Mouse (Mus musculus): Measurements from ENCODE around the gene Nos1ap.

The Nos1ap gene

DNA sequence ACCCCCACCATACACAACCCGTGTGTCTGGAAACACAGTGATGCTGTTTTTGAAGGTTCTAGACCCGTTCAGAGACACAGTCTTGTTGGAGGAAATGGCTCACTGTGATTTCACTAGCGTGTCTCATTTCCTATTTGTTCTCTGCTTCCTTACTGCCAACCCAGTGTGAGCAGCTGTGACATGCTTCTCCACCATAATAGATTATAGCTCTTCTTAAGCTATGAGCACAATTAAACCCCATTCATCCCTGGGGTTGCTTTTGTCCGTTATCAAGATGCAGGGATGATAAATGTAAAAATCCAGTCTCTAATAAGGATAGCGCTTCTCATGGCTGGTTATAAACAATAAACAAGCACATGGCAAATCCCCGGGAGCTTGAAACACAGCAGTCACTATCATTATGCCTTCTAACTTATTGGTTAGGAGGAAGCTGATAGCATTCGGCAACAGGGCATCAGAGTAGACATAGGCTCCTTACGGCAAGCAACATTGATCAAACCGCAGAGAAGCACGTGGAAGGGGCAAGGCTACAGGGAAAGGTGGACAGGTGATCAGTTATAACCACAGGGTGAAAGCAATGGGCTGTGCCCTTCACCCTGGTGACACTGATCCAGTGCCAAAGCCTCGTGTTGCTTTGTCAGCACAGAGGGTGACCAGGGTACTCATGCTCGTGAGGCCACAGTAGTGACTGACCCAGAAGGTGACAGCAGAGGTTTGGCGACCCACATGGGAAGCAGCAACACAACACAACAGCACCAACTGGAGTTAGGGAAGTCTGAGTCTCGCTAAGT, 133.6 kb downstream of the Nos1ap start:
- no peak for DNase-seq

DNA sequence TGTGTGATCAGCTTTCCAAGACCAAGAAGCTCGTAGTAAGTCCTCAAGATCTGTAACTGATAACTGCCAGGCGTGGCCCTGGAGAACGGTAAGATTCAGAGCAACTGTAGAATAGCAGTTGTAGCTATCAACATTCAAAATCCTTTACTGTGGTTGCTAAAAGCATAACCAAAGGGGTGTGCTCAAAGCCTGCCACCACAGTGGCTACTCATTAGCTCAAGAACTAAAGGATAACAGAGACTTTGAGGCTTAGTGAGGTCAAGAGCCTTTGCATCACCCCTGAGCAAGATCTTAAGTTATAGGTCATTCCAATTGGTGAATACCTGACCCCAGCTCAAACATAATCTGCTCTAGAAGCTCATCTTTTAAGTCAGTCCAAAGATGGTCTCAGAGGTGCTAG, 134.3 kb downstream of the Nos1ap start:
- peak in 1 of 2 experiments; percentile 60 for DNase-seq

DNA sequence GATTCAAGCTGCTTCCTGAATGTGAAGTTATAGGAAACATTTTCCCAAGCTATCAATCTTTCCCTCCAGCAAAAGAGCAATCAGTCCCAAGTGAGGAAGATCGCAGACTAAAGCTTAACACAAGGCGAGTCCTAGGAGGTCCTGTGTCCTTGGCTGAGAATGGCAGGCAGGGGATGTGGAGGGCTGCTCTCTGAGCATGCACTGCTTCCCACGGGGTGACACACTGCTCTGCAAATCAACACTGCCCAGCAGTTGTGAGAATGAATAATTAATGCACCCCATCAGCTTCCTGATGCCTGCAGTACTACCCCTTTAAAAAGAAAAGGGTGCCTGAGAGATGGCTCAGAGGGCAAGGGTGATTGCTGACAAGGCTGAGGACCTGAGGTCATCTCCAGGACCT, 136.2 kb downstream of the Nos1ap start:
- DNase-seq, result no peak

DNA sequence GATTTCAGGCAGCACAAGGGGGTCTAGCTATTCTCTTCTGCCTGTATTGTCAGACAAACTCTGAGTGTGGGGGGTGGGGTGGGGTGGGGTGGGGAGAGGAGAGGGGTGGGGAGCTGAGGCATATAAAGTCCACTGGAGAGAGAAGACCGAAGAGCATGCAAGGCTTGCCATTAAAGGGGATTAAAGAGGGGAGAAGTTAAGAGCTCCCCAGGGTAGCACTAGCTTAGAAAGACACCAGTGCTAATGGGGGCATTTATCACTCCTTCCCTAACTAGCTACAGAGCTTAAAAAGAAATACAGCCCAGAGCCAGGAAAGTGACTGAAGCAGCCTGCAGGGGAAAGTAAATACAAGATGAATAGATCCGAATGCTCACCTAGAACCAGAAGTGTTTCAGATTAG, 141.4 kb downstream of the Nos1ap start:
- no peak for DNase-seq

DNA sequence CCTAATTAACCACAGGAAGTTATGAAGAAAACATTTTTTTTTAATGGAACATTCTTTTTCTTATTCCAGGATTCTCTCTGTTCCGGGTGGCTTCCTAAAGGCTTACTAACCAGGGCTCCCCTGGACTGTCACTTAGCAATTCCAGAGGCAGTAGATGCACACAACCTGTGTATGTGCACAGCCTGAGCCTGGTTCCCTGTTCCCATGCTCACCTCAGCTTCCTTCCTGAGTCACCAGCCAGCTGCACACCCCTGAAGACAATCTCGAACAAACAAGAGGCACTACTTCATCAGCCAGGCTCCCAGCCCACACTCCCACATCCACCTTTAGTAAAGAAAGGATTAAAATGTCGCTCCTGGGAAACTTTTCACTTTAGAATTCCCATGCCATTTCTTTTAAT, 144.2 kb downstream of the Nos1ap start:
- DNase-seq, result no peak

DNA sequence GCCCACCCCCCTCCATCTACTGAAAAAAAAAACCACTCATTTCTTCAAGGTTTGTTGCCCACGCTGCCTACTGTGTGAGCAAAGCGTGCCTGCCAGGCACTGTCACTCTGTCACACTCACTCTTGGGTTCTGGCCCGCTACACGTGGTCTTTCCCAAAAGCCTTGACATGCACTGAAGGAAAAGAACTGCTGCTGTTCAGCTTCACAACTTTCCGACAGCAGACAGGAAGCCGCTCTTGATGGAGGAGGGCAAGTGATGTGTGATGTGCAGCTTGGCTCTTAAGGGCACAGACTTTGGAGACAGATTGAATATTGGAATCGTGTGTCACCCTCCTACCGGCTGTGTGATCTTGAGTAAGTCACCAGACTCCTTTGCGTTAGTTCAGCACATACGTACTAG, 149.3 kb downstream of the Nos1ap start:
- no peak for DNase-seq

DNA sequence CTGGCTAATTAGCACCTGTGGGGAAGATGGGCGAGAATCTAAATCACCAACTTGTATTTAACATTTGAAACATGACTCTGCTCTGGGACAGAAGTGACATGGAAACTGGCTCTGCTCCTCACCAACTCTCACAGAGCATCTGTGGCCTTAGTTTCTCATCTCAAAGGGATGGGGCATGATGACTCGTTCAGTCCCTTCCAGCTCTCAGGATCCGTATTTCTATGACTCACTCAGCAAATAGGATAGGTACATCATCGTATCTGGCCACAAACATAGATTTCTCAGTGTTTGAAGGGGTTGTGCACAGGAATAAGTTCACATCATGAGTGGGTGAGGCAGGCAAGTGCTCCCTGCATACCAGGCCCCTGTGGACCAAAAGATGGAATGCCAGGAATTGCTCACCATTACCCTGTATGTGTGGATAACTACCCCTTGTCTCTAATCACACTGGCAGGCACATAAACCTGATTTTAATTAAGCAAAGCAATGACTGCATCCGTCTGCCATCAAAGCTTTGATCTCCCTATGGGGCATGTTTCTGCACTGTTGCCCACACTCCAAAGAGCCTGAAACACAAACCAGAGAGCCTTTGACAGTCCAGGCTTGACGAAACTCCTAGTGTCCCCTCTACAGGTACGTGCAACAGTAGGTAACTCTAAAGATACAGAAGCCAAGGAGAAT, 151.1 kb downstream of the Nos1ap start:
- no peak for DNase-seq

DNA sequence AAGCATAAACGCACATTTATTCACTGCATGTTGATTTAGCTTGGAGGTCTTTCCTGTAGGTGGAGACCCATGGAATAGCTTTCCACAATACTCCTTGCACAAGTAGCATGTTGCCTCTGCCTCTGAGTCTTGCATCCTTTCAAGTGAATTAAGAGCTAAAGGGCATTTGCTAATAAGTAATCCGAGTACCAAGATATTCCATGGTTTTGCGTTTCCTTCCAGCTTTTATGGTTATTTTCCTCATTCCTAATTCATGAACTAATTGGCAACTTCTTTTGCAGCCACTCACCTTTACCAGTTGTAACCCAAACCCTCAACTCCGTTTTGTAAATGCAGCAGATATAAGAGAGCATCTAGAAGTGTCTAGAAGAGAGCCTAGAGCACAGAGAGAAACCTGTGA, 155.5 kb downstream of the Nos1ap start:
- no peak for DNase-seq

DNA sequence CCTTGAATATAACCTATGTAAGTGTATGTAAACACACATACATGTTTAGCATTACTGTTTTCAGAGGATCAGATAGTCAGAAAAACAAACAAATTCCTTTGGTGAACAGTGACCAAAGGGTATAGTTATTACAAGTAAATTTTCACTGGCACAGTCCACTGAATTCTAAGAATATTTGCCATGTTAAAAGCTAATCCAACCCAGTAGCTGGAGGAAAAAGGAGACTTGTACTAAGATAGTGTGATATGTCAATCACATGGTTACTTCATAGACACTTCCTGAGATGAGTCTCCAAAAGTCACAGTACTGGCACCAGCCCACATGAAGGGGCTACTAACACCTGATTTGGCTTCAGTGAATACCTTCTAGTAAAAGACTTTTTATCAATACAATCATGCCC, 156.0 kb downstream of the Nos1ap start:
- no peak for DNase-seq

DNA sequence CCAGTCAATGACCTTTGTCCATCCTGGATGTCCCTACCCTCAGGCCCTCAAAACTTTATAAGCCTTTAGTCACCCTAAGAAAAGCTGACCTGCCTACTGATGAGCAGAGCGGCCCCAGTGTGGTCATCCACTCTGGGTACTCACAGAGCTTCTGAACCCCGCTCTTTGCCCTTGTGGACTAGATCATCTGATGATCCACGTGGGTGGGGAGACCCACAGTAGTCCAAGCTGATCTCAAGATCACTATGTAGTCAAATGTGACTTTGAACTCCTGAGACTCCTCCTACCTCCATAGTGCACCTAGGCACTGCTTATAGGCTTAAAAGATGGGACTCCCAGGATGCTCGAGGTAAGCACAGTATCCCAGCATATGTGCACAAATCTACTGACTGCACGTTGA, 157.4 kb downstream of the Nos1ap start:
- peak; percentile 75 to 85 for DNase-seq

DNA sequence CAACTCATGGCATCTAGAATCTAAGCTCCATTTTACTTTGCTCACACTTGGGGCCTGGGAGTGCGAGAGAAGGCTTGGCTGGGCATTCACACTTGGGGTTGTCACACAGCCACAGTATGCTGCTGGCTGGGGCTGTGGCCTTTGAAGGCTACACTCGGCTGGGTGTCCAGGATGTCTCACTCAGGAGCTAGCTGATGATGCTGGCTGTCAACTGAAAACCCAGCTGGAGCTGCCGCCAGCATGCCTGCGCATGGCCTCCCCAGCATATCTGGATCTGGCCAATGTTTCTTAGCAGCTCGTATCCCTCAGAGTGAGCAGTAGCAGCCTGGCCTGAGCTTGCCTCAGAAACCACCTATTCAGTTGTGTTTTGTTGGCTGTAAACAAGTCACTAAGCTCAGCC, 158.3 kb downstream of the Nos1ap start:
- DNase-seq, result no peak

DNA sequence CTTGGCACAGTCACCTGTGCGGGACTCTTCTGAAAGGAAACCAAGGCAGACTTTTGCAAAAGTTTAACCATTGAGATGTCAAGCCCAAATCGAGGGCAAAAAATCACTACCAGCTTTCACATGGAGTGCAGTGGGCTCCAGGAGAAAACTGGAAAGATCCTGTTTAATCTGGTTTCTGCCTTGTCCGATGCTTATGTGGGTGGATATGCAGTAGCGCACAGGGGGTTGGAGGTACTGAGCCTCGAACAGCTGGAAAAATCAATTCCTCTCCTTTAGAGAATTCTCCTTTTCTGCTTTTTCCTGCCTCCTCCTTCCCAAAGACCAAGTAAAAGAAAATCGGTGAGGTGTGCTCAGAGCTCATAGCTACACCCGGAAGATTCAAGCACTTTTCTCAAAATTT, 159.0 kb downstream of the Nos1ap start:
- DNase-seq, result no peak

DNA sequence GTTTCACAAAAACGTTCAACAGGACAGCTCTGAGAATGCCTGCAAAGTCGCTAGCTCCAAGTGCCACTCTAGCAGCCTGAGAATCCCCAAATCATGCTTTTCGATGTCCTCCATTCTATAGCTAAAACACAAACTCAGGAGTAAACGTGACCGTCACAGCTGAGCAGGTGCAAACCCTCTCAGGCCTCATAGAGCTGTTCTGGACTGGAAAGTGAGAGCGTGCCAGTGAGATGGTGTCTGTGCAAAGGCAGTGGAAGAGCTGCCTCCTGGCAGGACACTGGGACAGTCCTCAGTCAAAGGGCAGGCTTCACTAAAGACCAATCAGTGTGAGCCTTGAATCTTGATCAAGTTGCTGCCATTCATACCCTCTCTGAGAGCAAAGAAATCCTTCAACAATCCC, 160.0 kb downstream of the Nos1ap start:
- peak; percentile 44 to 53 for DNase-seq

DNA sequence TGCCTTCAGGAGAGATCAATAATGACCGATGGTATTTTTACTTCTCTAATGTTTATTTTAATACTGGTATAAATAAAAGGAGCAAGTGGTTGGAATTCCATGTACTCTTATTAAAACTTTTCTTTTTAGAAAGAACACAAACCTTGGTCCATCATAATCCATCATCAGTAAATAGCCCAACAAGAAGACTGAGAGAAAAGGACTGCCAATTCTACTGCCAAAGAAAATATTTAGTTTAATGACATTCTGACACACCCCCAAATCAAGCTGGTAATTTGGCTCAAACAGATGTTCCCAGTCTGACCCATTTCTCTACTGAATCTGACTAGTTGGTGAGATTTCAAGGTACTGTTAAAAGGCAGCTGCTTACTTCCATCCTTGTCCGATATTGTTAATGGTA, 161.5 kb downstream of the Nos1ap start:
- no peak for DNase-seq

DNA sequence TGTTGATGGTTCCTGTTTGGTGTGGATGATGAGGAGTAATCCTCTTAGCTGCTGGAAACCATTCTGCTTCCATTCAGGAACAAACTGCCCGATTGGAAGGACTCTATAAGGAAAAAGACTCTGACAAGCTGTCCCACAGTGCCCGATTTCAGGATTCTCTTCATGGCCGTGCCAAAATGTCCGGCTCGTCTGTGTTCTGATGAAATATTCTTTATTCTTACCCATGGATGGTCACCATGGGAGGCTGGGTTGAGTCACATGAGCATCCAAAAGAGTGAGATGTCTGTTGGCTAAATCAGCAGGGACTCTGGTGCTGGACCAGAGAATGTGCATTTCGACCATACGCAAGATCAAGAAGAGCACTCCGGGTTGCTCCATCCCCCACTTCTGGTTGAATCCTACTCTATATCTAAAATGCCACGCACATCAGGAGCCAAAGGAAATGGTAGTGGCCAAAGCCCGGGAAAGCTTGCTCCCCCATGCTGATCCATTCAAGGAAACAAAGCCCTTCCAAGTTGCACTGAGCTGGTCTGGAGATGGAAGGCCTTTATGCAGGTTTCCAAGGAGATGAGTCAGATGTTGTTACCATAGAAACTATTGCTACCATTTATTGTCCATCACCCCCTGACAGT, 165.3 kb downstream of the Nos1ap start:
- no peak for DNase-seq

DNA sequence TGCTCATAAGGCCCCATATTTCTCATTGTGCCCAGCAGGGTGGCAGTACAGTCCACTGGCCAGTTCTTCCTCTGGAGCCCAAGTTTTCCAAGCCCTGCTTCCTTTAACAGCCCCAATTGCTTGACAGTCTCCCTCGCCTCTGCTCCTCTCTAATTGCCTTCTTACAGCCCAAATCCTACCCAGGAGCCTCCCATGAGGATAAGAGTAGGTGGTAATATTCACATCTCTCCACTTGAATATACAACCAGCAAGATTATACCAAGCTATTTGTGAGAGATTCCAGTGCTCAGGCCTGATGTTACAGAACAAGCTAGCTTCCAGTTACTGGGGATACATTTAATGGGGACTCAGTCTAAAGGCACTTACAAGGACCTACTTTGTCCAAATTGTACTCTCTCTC, 166.6 kb downstream of the Nos1ap start:
- DNase-seq, result no peak

DNA sequence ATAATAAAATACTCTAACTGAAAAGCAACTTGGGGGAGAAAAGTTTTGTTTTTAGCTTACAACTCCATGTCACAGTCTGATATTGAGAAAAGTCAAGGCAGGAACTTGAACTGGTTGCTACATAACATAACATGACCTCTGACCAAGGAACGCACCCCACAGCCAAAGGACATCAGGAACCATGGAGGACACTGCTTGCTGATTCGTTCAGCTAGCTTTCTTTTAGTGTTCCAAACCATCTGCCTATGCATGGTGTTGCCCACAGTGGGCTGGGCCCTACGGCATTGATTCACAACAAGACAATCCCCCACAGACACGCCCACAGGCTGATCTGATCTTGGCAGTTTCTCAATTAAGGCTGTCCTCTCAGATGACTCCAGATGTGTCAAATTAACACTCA, 167.5 kb downstream of the Nos1ap start:
- no peak for DNase-seq

DNA sequence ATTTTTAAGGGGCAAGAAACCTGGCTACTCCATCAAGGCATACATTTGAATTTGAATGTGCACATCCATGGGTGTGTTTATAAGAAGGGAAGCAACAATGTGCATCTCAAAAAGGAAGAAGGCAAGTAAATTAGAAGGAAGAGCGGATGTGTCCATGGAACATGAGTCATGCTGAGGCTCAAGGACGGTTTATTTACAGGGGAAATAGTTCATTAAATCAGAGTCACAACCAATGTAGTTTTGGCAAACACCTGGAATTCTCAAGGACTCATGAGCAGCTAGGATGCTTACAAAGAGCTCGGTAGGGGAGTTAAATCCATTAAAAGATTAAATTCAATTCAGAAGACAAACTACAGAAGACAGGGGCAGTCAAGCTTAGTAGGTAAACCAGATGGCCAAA, 169.7 kb downstream of the Nos1ap start:
- no peak for DNase-seq

DNA sequence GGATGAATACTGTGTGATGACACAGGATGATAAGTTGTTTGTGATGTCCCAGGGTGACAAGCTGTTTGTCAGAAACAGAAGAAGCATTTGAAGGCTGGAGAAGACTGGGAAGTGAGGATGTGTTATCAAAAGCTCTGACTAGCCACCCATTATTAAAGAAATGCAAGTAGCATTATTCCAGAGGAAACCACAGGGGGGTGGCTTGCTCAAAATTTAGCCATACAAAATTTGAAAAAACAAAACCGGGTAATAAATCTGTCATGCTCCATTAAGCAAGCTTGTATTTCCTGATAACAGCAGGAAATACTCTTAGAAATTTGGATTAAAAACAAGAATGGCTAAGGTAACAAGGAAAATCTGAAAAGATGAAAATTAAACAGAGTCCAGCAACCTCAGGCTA, 171.5 kb downstream of the Nos1ap start:
- peak; percentile 35 to 42 for DNase-seq

DNA sequence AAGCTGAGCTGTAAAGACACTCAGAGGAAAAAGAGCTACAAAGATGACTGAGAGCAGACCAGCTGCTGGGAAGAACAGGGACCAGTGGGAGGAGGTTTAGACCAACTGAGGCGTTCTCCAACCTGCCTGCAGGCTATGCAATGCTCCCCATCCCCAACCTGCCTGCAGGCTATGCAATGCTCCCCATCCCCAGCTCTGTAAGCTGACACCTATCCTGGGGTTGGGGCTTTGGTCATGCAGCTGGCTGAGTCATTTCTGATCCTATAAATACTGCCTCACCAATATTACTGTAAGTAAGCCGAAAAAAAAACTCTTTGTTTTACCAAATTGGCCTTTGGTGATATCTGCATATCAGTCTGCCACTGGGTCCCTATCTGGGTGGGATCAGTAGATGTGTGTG, 172.7 kb downstream of the Nos1ap start:
- DNase-seq, result no peak

DNA sequence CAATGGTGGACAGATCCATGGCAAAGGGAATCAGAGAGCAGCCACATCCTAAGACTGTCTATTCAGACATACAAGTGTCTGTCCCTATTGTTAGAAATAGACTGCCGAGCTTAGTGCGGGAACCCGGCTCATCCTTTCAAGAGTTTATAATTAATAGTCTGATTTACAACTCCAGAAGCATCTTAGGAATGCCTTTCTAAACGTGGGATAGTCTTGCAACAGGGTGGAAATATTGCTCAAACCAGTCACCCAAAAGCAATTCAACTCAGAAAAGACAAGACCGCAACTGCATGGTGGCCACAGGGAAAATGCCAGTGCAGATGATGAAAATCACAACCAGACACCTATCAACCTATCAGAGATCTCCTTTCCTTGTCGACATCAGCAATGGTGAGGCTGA, 173.5 kb downstream of the Nos1ap start:
- DNase-seq, result no peak

DNA sequence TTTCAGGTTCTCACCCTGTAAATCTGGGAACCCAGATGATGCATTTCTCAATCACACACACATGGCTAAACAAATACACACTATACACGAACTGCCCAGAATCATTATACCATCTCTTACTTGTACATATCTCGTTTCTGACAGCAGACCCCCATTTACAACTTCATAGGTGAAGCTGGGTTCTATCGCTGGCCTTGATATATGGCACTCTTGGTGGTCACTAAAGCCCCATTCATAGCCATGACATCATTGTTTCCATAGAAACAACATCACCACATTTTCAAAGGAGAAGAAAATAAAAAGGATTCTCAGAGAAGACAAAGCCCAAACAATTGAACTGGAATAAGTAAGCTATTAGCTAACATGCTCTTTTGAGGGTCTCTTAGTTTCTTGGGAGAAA, 174.3 kb downstream of the Nos1ap start:
- no peak for DNase-seq

DNA sequence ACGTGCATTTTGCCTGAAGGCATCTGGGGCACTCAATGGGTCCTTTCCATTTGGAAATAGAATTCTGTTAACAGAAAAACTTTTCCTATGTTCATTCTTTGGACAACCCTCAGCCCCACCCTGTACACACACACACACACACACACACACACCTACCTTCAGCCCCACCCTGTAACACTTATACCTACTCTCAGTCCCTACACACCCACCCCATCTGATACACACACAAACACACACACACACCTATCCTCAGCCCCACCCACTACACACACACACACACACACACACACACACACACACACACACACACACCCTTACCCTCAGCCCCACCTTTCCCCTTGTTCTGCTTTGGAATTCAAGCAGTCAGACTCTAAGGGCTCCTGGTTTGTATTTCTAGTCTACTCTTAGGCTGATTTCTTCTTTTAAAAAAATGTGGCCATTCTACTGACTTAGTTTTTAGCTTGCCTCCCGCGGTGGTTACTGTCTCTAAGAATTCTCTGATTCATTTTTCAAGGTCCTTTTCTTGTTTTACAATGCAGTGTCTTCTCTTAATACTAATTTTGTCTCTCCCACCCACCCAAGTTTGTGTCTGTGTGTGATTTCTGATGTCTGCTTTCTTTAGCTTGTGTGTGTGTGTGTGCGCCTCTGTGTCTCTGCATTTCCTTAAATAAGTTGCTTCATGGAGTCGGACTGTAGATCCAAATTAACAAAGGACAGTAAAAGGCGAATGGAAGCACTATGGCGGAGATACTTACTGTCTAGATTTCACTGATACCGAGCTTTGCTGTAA, 179.1 kb downstream of the Nos1ap start:
- DNase-seq, result no peak
